Mouse (Mus musculus) right cerebral cortex, postnatal 25 days (tissue): ENCODE measurements around the gene Mpig6b.

Source experiments
- DNase-seq: peaks from one replicate; pipeline ENCODE4 v3.0.0; 2022

Mpig6b gene

GRCm38 (mm10) chr17:35066084-35066483, at the start of gene Mpig6b:
TSS of gene Mpig6b (minus strand) at chr17:35066184.
- DNase-seq, result no peak

GRCm38 (mm10) chr17:35115046-35116019, 49.3 kb upstream of the Mpig6b start, which contains the start of gene Ly6g5b:
TSS of gene Ly6g5b (minus strand) at chr17:35115428.
- no peak for DNase-seq

- DNase-seq, result no peak
Measured at GRCm38 (mm10) chr17:35111774-35112173, 45.8 kb upstream of the Mpig6b start.

- DNase-seq, result no peak
Measured at GRCm38 (mm10) chr17:35108097-35108496, 42.1 kb upstream of the Mpig6b start, which contains the start of gene Ly6g5c. TSS of gene Ly6g5c (plus strand) at chr17:35108279.

GRCm38 (mm10) chr17:35106522-35106921, 40.5 kb upstream of the Mpig6b start:
- DNase-seq, result no peak

- DNase-seq, result no peak
Measured at GRCm38 (mm10) chr17:35105740-35106389, 39.9 kb upstream of the Mpig6b start.

- DNase-seq, result no peak
Measured at GRCm38 (mm10) chr17:35104754-35105153, 38.8 kb upstream of the Mpig6b start.

- DNase-seq, result no peak
Measured at GRCm38 (mm10) chr17:35104079-35104478, 38.1 kb upstream of the Mpig6b start.

- no peak for DNase-seq
Measured at GRCm38 (mm10) chr17:35103221-35103690, 37.3 kb upstream of the Mpig6b start.

- no peak for DNase-seq
Measured at GRCm38 (mm10) chr17:35102299-35102698, 36.3 kb upstream of the Mpig6b start.

GRCm38 (mm10) chr17:35101161-35101560, 35.2 kb upstream of the Mpig6b start:
- DNase-seq, result no peak

GRCm38 (mm10) chr17:35100196-35100765, 34.3 kb upstream of the Mpig6b start:
- DNase-seq, result no peak

- DNase-seq, result peak; percentile 60
Measured at GRCm38 (mm10) chr17:35097164-35097655, 31.2 kb upstream of the Mpig6b start.

GRCm38 (mm10) chr17:35096597-35096996, 30.6 kb upstream of the Mpig6b start:
- DNase-seq, result no peak

GRCm38 (mm10) chr17:35094475-35095365, 28.7 kb upstream of the Mpig6b start:
- no peak for DNase-seq

GRCm38 (mm10) chr17:35092403-35093198, 26.6 kb upstream of the Mpig6b start:
- DNase-seq, result no peak

- no peak for DNase-seq
Measured at GRCm38 (mm10) chr17:35090166-35090932, 24.4 kb upstream of the Mpig6b start.

GRCm38 (mm10) chr17:35088825-35089644, 23.1 kb upstream of the Mpig6b start, which contains the start of gene Abhd16a:
TSS of gene Abhd16a (plus strand) at chr17:35089263.
- peak; percentile 97 for DNase-seq

- no peak for DNase-seq
Measured at GRCm38 (mm10) chr17:35088151-35088550, 22.2 kb upstream of the Mpig6b start.
